Mouse (Mus musculus) urinary bladder, postnatal 14 days (tissue): ENCODE data around the gene Cyp2w1.
"Not testable (repeated sequence)": the region's sequence is repeated elsewhere in the genome, so short reads cannot be mapped to it uniquely, and the experiment has no call there.

Experiments
- DNase-seq: peaks from one replicate; pipeline ENCODE4 v3.0.0; 2021; ENCODE audit warnings: low spot score

The Cyp2w1 gene

DNA sequence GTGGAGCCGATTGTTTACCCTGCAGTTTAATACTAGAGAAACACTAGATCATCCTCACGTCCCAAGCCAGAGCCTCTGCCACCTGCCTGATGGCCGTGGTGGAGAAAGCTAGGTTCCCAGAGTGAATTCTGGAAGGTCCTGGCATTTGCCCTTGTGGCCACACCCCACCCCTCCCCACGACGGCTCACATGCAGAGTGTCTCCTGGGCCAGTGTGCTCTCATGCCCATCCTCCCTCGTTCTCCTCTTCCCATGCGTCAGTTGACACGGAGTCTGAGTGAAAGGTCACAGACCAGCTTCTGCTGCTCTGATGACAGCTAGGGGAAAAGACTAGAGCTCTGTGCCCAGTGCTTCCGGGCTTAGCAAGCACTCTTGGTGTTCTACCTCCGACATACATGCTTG is 32.1 kb downstream of the Cyp2w1 start:
- DNase-seq: no peak

DNA sequence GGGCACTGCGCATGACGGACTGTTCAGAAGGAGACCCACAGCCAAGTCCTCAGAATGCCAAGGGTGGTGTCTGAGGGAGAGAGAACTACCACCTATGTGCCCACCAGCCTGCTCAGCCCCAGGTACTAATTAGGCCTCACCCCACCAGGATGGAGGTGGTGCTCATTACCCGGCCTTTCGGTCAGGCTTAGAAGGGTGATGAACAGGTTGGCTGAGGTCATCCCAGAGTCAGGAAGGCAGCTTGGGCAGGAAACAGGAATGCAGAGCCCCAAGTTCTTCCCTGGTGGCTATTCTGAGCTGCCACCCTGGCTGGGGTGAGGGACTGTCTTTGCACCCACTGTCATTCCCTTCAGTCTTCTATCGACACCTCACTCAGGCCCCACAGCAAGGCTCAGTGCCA is 33.6 kb downstream of the Cyp2w1 start:
- DNase-seq: no peak

DNA sequence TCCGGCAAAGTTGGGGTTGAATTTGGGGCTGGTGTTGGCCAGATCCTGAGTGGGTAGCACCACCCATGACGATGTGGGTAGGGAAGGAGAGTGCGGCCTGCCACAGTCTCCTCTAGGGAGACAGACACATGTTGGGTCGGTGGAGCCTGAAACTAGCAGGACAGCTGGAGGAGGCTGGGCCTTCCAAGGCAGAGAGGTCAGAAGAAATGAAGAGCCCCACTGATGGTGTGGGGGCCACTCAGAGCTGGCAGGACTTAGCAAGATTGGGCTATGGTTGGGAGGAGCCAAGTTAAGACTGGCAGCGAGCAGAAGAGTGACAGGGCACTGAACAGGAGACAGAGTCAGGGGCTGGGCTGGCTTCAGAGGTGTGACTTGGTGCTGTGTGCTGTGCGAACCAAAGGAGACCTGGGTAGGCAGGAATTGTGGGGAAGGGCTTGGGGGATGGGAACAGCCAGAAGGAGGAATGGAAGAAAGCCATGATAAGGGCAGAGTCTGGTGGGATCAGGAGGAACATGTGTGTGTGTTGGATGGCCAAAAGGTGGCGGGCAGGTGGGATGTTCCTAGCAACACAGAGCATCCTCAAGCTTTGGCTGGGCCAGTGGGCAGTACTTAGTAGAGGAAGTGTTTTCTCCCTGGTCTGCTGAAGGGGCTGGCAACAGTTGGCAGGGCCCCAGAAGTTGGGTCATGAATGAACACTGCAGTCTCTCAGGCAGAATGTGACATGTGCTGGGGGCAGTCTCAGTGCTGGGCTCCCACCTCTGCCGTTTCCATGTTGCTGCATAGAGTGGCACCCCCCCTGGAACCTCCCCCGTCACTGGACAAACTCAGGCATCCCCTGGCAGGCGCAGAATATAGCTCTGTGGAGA is 35.1 kb downstream of the Cyp2w1 start:
- no peak for DNase-seq

GRCm38 (mm10) chr5:139388195-139388570 is 35.8 kb downstream of the Cyp2w1 start:
- DNase-seq: no peak

- no peak for DNase-seq
Observed at GRCm38 (mm10) chr5:139388694-139389675, 36.6 kb downstream of the Cyp2w1 start.

DNA sequence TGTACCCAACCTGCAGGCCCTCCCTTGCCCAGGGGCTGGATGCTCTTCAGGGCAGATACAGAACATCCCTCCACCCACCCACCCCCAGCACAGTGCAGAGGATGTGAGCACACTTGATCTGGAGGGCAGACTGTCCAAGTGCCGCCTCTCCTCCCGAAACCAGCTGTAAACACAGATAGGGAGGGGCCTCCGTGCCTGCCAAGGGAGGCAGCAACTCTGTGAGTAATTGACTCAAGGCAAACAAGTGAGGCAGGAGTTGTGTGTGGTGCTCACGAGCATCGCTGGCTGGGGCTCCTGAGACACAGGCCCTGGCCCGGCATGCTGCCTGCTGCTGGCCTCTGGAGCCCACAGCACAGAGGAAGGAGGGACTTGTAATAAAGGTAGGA is 37.3 kb downstream of the Cyp2w1 start:
- DNase-seq: peak; percentile 82

GRCm38 (mm10) chr5:139390324-139391119 is 38.1 kb downstream of the Cyp2w1 start:
- DNase-seq: not testable (repeated sequence)

DNA sequence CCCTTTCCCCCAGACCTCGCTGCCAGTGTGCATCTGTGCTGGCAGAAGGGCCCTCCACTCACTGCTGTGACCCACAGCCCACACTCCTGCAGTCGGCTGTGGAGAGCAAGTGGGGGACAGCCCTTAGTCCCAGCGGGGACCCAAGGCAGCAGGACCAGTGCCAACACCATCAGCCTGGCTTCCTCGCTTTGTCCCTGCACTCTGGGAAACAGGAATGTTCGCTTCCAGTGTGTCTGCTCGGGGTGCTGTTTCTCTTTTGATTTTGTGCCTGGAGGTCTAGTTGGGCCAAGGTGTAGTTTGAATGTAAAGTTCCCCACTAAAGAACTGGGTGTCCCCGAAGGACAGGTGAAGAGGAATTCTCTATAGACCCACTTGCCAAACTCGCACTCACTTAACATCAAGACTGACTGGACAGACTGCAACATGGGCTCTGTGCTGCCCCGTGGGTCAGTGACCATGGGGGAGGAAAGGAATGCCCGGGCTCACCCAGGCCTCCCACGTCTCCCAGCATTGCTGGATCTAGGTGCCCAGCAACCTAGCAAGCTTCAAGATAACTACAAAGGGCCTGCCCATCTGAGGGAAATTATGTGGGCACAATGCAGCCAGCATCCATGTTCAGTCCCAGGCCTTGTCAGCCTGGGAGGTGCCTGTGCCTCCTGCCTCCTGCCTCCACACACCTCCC is 39.0 kb downstream of the Cyp2w1 start:
- no peak for DNase-seq

DNA sequence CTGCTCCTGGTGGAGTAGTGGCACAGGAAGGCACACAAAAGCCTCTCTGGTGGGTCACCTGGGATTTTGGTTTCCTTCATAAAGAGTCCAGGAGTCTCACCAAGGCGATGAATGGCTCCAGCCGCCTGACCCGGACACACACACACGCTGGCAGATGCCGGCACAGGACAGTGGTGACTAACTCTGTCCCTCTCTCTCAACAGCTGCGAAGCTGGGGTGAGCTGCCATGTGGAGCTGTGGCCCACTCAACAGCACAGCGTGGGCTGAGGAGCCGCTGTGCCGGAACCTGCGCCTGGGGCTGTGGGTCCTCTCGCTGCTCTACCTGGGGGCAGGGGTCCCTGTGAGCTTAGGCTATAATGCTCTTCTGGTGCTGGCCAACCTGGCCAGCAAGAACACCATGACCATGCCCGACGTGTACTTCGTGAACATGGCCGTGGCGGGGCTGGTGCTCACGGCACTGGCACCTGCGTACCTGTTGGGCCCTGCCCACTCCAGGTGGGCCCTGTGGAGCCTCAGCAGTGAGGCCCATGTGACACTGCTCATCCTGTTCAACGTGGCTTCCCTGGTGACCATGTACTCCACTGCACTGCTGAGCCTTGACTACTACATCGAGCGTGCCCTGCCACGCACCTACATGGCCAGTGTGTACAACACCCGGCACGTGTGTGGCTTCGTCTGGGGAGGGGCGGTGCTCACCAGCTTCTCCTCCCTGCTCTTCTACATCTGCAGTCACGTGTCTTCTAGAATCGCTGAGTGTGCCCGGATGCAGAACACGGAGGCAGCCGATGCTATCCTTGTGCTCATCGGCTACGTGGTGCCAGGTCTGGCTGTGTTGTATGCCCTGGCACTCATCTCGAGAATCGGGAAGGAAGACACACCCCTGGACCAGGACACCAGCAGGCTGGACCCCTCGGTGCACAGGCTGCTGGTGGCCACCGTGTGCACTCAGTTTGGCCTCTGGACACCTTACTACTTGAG is 40.1 kb downstream of the Cyp2w1 start:
- DNase-seq: no peak

DNA sequence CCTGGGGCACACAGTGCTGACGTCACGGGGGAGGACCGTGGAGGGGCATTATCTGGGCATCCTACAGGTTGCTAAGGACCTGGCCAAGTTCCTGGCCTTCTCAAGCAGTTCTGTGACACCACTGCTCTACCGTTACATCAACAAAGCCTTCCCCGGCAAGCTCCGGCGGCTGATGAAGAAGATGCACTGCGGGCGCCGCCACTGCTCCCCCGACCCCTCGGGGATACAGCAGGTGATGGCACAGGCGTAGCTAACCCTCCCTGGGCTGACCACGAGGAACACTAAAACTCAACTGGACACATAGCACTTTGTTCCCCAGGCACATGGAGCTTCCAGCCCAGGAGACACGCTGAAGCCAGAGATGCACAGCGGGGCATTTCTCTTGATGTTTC is 40.8 kb downstream of the Cyp2w1 start:
- no peak for DNase-seq

DNA sequence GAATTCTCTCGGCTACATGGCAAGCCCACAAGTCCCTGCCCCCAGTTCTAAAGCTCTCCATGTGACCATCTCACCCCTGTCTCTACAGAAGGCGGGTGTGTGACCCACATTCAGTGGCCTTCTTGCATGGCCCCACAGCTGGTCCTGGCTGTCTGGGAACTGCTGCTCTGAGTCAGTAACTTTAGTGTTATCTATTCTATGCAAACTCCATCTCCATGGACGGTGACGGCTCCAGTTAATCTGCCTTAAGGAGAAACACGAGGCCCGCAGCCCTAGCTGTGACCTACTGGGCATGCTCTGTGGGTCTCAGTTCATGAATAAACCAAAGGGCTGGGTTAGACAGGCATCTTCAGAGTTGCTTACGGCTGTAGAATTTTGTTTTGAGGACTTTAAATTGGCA is 42.0 kb downstream of the Cyp2w1 start:
- no peak for DNase-seq

DNA sequence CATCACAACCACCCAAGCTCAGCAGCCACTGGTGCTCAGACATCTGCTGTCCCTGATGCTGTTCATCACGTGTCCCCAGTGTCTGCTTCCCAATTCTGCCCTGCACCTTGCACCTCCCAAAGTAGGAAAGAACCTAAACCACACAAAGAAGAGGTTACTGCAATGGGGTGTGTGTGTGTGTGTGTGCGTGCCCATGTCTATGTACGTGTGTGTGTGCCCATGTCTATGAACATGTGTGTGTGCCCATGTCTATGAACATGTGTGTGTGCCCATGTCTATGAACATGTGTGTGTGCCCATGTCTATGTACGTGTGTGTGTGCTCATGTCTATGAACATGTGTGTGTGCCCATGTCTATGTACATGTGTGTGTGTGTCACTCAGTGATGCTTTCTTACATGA is 43.1 kb downstream of the Cyp2w1 start:
- no peak for DNase-seq

- DNase-seq: no peak
Observed at GRCm38 (mm10) chr5:139397359-139397916, 45.0 kb downstream of the Cyp2w1 start.

DNA sequence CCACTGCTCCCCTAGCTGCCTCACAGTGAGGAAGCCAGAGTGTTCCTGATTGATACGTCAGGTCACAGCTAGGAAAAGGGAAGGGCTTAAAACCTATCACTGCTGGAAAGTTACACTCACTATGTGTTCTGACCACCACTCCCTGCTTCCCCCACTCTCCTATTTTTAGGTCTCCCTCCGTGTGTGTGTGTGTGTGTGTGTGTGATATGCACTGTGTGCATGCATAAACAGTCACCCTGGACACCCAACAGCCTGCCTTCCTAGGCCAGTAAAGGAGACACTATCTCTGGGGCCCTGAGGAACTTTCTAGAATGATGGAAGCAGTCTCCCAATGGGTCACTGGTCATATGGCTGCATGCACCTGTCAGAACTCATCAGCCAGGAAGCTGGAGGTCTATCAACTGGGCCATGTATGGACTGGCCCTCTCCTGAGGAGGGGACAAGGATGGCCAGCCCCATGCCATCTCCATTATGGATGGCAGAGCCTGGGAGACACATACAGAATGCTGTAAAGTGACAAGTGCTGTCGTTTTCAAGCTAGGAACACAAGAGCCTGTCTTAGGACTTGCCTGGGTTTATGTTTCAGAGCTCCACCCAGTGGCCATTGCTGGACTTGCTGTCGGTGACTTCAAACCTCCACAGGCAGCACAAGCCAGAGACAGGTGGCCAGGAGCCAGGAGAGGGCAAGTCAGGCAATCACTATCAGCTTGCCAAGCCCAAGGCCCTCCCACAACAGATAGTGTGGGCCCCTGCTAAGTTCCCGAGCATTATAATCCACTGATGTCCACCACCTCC is 45.7 kb downstream of the Cyp2w1 start:
- peak; percentile 91 for DNase-seq

DNA sequence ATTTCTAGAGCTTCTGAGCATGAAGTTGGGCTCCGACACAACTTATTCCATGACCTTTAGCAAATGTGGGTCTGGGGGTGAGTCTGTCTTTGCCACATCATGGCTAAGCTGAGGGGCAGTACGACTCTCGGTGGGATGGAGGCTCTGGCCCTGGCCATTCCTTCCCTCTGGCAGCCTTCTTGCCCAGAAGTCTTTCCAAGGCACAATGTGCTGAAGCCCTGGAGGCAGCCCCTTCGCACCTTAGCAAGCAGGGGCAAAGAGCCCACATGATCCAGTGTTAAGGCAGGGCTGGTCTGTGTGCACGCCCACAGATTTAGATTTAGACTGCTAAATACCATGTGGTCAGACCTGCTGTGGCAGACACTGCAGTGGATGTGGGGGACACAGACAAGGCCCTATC is 46.4 kb downstream of the Cyp2w1 start:
- DNase-seq: no peak

DNA sequence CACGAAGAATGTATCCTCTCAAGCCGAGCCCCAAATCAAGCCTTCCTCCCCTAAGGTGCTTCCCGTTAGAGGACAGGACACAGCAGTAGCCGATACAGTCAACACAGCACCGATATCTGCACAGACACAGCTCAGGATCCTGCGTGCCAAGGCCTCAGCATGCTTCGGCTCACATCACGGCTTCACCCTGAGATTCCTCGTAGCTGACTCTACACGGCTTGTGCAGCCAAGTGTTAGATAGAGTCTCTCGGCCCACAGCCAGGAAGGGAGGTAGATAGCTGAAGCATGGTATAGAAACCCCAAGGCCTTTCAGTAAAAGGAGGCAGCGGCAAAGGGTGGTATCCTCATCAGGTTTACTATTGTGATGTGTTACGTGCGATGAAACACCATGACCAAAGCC is 47.6 kb downstream of the Cyp2w1 start:
- DNase-seq: no peak

DNA sequence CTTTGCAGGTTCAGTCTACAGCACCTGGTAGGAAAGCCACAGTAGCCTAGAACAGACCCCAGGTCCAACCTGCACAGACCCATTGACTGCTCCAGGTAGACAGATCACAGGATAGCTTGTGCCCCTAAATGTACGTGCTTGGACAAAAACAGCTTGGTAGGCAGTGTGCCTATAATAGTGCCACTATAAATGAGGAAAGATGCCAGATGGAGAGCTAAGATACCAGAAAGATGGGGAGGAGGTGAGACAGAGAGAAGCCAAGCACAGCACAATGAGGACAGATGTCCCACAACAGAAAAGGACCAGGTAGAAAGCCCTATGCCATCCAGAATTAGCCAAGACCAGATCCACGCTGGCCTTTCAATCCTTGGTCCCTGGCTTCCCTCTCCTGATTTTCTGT is 49.7 kb downstream of the Cyp2w1 start:
- DNase-seq: no peak

DNA sequence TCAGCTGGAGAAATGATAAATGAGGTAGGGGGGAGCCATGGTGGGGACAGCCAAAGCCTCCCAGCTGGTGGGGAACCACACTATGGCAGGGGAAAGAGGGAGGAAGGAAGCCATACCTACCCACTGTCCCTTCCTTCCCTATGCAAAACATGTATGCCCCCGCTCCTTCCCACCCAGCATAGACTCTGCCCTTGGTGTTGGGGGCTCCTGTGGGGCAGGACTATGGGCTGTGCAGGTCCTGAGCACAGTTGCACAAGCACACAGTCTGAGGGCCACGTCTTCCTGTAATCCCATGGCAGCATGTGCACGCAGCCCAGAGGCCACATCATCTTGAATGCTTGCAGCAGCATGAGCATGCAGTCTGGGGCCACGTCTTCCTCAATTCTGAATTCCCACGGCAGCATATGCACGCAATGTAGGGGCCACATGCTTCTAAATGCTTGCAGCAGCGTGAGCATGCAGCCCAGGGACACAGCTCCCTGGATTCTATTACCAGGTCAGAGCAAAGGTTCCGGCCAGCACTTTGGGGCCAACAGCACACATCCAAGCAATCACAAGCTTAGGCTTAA is 51.4 kb downstream of the Cyp2w1 start:
- no peak for DNase-seq
